Mouse (Mus musculus) induced T-regulatory cell, adult 2 months (primary cell): ENCODE results near the gene Prdm2.
A peak's percentile ranks its signal among the peaks of the same experiment; 100 is the strongest.

Experiments
- DNase-seq: peaks from one replicate; pipeline ENCODE4 v3.0.0-alpha.2; 2012; ENCODE audit warnings: low read depth

Prdm2 gene

GRCm38 (mm10) chr4:143106566-143106965 lies 106.2 kb downstream of the Prdm2 start:
- DNase-seq = no peak

- DNase-seq = no peak
Measured at GRCm38 (mm10) chr4:143104739-143105138, 108.1 kb downstream of the Prdm2 start.

- DNase-seq = no peak
Measured at GRCm38 (mm10) chr4:143103811-143104210, 109.0 kb downstream of the Prdm2 start.

- DNase-seq = no peak
Measured at GRCm38 (mm10) chr4:143100157-143100556, 112.6 kb downstream of the Prdm2 start.

- peak; percentile 42 for DNase-seq
Measured at GRCm38 (mm10) chr4:143099288-143100039, 113.3 kb downstream of the Prdm2 start.

GRCm38 (mm10) chr4:143092082-143092701 lies 120.6 kb downstream of the Prdm2 start:
- no peak for DNase-seq

GRCm38 (mm10) chr4:143090551-143090950 lies 122.2 kb downstream of the Prdm2 start:
- no peak for DNase-seq

GRCm38 (mm10) chr4:143074071-143074765 lies 138.6 kb downstream of the Prdm2 start:
- DNase-seq = no peak

- no peak for DNase-seq
Measured at GRCm38 (mm10) chr4:143071791-143072190, 141.0 kb downstream of the Prdm2 start.

- no peak for DNase-seq
Measured at GRCm38 (mm10) chr4:143067006-143067405, 145.8 kb downstream of the Prdm2 start.

- no peak for DNase-seq
Measured at GRCm38 (mm10) chr4:143058765-143059344, 153.9 kb downstream of the Prdm2 start.
